Comparison of ENCODE assay signal across 23 mouse cellular contexts in the genomic region with DNA sequence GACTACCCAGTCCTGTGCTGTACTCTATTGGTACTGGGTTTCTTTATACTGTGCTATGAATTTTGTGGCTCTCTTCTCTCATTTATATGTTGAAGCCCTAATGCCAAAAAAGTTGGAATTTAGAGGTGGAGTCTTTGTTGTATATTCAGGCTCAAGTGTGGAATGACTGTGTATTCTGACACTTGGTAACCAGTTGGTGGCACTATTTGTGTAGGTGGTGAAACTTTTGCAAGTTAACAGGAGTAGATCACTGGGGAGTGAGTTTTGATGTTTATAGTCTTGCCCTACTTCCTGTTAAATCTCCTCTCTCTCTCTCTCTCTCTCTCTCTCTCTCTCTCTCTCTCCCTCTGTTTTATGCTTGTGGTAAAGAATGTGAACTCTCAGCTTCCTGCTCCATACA.
DNase-seq lines count a peak whose midpoint lies in the region; ATAC-seq and TF ChIP-seq lines count a peak whose summit lies in the region.
"Had no signal": no experiment of that assay in that cellular context is flagged by ENCODE, and none has a peak within 500 bp of the region (broad histone marks: within the 10 kb centered on the region; RNA-seq: fewer than 3 reads in every experiment).

No protein-coding gene starts in this region.

- no peaks in the 10 kb centered on the region for H3K36me3 ChIP-seq in CH12.LX (replicated peaks in 1 of 2; ENCODE audit: control insufficient read depth in 1 of 2, insufficient read depth in 1 of 2, low read length in 1 of 2)
- H3K36me3 ChIP-seq in neural tube, embryonic 15.5 days, result no peaks in the 10 kb centered on the region
- H3K36me3 ChIP-seq: G1E had no signal

- H3K27ac ChIP-seq in layer of hippocampus, adult 2 months, result no peak overlapping the region
- no peak overlapping the region for H3K27ac ChIP-seq in CH12.LX (ENCODE audit: insufficient read depth, low read depth)
- no peak overlapping the region for H3K27ac ChIP-seq in neural tube, embryonic 15.5 days (replicated peaks)

- H3K4me2 ChIP-seq in CH12.LX (ENCODE audit: insufficient read depth, low read depth, poor library complexity, severe bottlenecking), result no peak overlapping the region
- no peak overlapping the region for H3K4me2 ChIP-seq in neural tube, embryonic 15.5 days

- H3K9me3 ChIP-seq in CH12.LX (replicated peaks; ENCODE audit: low read length), result no peaks in the 10 kb centered on the region
- H3K9me3 ChIP-seq in neural tube, embryonic 15.5 days (replicated peaks), result no peaks in the 10 kb centered on the region
- H3K9me3 ChIP-seq: G1E had no signal

- no peak overlapping the region for H3K4me3 ChIP-seq in layer of hippocampus, adult 2 months
- no peak overlapping the region for H3K4me3 ChIP-seq in CH12.LX (replicated peaks in 1 of 3; ENCODE audit: low read depth in 2 of 3, low read length in 2 of 3, poor library complexity in 1 of 3)
- H3K4me3 ChIP-seq in neural tube, embryonic 15.5 days (replicated peaks), result no peak overlapping the region

- in situ Hi-C loops in CH12.LX (cut with MboI; ENCODE audit: low pct_ligation_motif_present, low pct_unique_long_range_greater_than_20kb, low sequenced_read_pairs), result loop anchor here (25.0 kb wide), 1 partner anchor 639 kb away; a partner anchor contains a TSS

- no peak for DNase-seq in frontal cortex, postnatal 25 days (ENCODE audit: low spot score in 2 of 2)
- no peak for DNase-seq in layer of hippocampus, adult 2 months (ENCODE audit: low spot score in 2 of 2)
- DNase-seq in layer of hippocampus, postnatal 36 days, result no peak
- peak; percentile 30 for DNase-seq in CH12.LX (ENCODE audit: extremely low read depth)
- DNase-seq in brain, adult 2 months (ENCODE audit: low read depth, low spot score), result peak; percentile 3
- DNase-seq: adrenal gland, adult 2 months; adrenal gland, adult 8-10 months; adrenal gland, postnatal 10 days; adrenal gland, postnatal 14 days; adrenal gland, postnatal 25 days; adrenal gland, postnatal 36 days; B cell, adult 2 months; cerebellum, adult 11 months; cerebellum, adult 11-12 months; cerebellum, adult 18-20 months; cerebellum, adult 2 months had no signal

- ATAC-seq in frontal cortex, adult (ENCODE audit: low TSS enrichment), result 0 out of 2 replicates have a peak, but pooled peaks have one; percentile 41
- no peak for ATAC-seq in neural tube, embryonic 15.5 days (ENCODE audit: low FRiP score)
- ATAC-seq in inflammation-experienced regulatory T-cells, adult 6 months, result no peak
- ATAC-seq: activated CD4-positive, CD25-positive, alpha-beta regulatory T cell, adult 4 months; CD4-positive, CD25-positive, alpha-beta regulatory T cell, adult 4 months; Patski had no signal

- no peak for TF ChIP-seq POLR2A in CH12.LX (IDR thresholded peaks at IDR 0.05; ENCODE audit: low read depth, low read length)

- H3K79me2 ChIP-seq in CH12.LX (replicated peaks; ENCODE audit: control insufficient read depth, extremely low read depth, insufficient read depth, poor library complexity, severe bottlenecking), result no peaks in the 10 kb centered on the region

- dilution Hi-C loops in CH12.LX (cut with MboI; ENCODE audit: extremely low pct_ligation_motif_present, extremely low pct_unique_long_range_greater_than_20kb, low sequenced_read_pairs), result no loop called here

- peak; percentile 82 for TF ChIP-seq RAD21 in CH12.LX (IDR thresholded peaks at IDR 0.05; ENCODE audit: low read depth, low read length)

- TF ChIP-seq CTCF in layer of hippocampus, adult 2 months (conservative IDR thresholded peaks at IDR 0.05), result peak; percentile 39
- TF ChIP-seq CTCF in CH12.LX (conservative IDR thresholded peaks at IDR 0.05 in 1 of 2, IDR thresholded peaks at IDR 0.05 in 1 of 2; ENCODE audit: low read depth in 2 of 2, low read length in 2 of 2), result peak in 1 of 2 experiments; percentile 64; a peak in 2 of 4 replicates

- no peaks in the 10 kb centered on the region for H3K27me3 ChIP-seq in CH12.LX (replicated peaks)
- H3K27me3 ChIP-seq in neural tube, embryonic 15.5 days (replicated peaks), result no peaks in the 10 kb centered on the region
- H3K27me3 ChIP-seq: Patski had no signal

- H3K9ac ChIP-seq in CH12.LX (ENCODE audit: insufficient read depth, low read depth), result no peak overlapping the region
- H3K9ac ChIP-seq in neural tube, embryonic 15.5 days (replicated peaks), result no peak overlapping the region

- peaks cover 0 to 13% of the 10 kb centered on the region in 2 experiments; a peak in 2 of 4 replicates for H3K4me1 ChIP-seq in CH12.LX (ENCODE audit: control insufficient read depth in 1 of 2, insufficient read depth in 2 of 2)
- no peaks in the 10 kb centered on the region for H3K4me1 ChIP-seq in neural tube, embryonic 15.5 days

- TF ChIP-seq EP300 in CH12.LX (IDR thresholded peaks at IDR 0.05; ENCODE audit: low read length), result no peak

TF ChIP-seq in CH12.LX, 34 proteins besides CTCF, POLR2A, EP300 and RAD21:
- peak; percentile 64 for TF ChIP-seq SMC3 (IDR thresholded peaks at IDR 0.05; ENCODE audit: low read depth, low read length)
- no peak for TF ChIP-seq ZNF384 (IDR thresholded peaks at IDR 0.05; ENCODE audit: low read depth, low read length)
- no peak for TF ChIP-seq NRF1 (IDR thresholded peaks at IDR 0.05; ENCODE audit: low read depth, low read length)
- peak; percentile 32; the same call in 1 of the 2 replicates for TF ChIP-seq ELF1 (IDR thresholded peaks at IDR 0.05; ENCODE audit: low read depth, low read length)
- TF ChIP-seq JUND (conservative IDR thresholded peaks at IDR 0.05; ENCODE audit: low read depth, low read length), result no peak
- TF ChIP-seq MAZ (IDR thresholded peaks at IDR 0.05; ENCODE audit: low read depth, low read length), result no peak
- no peak for TF ChIP-seq MYC (IDR thresholded peaks at IDR 0.05; ENCODE audit: low read depth, low read length)
- no peak for TF ChIP-seq UBTF (IDR thresholded peaks at IDR 0.05; ENCODE audit: low read depth, low read length)
- TF ChIP-seq USF1 (IDR thresholded peaks at IDR 0.05; ENCODE audit: low read depth, low read length), result no peak
- no peak for TF ChIP-seq MAFK (IDR thresholded peaks at IDR 0.05; ENCODE audit: insufficient replicate concordance, low read length)
- TF ChIP-seq ZC3H11A (IDR thresholded peaks at IDR 0.05; ENCODE audit: low read depth, low read length), result peak; percentile 25; the same call in 1 of the 2 replicates
- no peak for TF ChIP-seq RCOR1 (conservative IDR thresholded peaks at IDR 0.05; ENCODE audit: low read depth, low read length)
- no peak for TF ChIP-seq E2F4 (IDR thresholded peaks at IDR 0.05; ENCODE audit: insufficient replicate concordance, low read depth, low read length)
- no peak for TF ChIP-seq HCFC1 (IDR thresholded peaks at IDR 0.05; ENCODE audit: low read depth, low read length)

Comparison
In these comparisons a context has a peak if more than half of its experiments do, and no peak if none do; other contexts are left out.
1. DNase-seq: peak in CH12.LX (single experiment) and brain, adult 2 months (single experiment); none in frontal cortex, postnatal 25 days (0 of 2), layer of hippocampus, adult 2 months (0 of 2) and layer of hippocampus, postnatal 36 days (0 of 2).